Mouse (Mus musculus) common myeloid progenitor, adult 5-6 weeks (primary cell): Measurements from ENCODE around the gene Eif2b5. TPM values are rescaled to one million over a fixed set of nuclear protein-coding genes. Genes with fewer than 3 reads are reported as not detected.

ENCODE experiments used
- ATAC-seq: replicated peaks from 2 replicates; pipeline ENCODE4 v1.8.0; 2016; ENCODE audit warnings: low read depth, mild to moderate bottlenecking, moderate TSS enrichment, inconsistent platforms; ENCODE audit not compliant: poor library complexity, severe bottlenecking
- total RNA-seq: library from RNA; stranded (forward); fragments of 200-1000, 187-1606 nt; gene quantifications from 2 replicates; pipeline ENCODE4 v1.2.3, GENCODE M21; 2017

Eif2b5 gene
- total RNA-seq, 1 experiment from 2014 or later = 98.5 TPM

GRCm38 (mm10) chr16:20534617-20535295, 36.1 kb downstream of the Eif2b5 start:
- no peak for ATAC-seq

GRCm38 (mm10) chr16:20535296-20536080, 36.9 kb downstream of the Eif2b5 start, which contains the start of gene Ap2m1:
Gene Ap2m1, plus strand, starts transcription at chr16:20535478.
- peak; percentile 95 for ATAC-seq

- no peak for ATAC-seq
Measured at GRCm38 (mm10) chr16:20536081-20536665, 37.6 kb downstream of the Eif2b5 start.

- no peak for ATAC-seq
Measured at GRCm38 (mm10) chr16:20537071-20537471, 38.5 kb downstream of the Eif2b5 start.

GRCm38 (mm10) chr16:20537601-20538320, 39.1 kb downstream of the Eif2b5 start:
- no peak for ATAC-seq

GRCm38 (mm10) chr16:20539649-20540048, 41.0 kb downstream of the Eif2b5 start:
- 0 out of 2 replicates have a peak, but pooled peaks have one; percentile 8 for ATAC-seq

GRCm38 (mm10) chr16:20540438-20540837, 41.8 kb downstream of the Eif2b5 start:
- ATAC-seq = no peak

GRCm38 (mm10) chr16:20545696-20546095, 47.1 kb downstream of the Eif2b5 start:
- no peak for ATAC-seq

- ATAC-seq = no peak
Measured at GRCm38 (mm10) chr16:20547423-20547822, 48.8 kb downstream of the Eif2b5 start.

- peak; percentile 98 for ATAC-seq
Measured at GRCm38 (mm10) chr16:20548096-20548948, 49.7 kb downstream of the Eif2b5 start, which contains the start of gene Abcf3. Gene Abcf3, plus strand, starts transcription at chr16:20548577.

GRCm38 (mm10) chr16:20549161-20549560, 50.5 kb downstream of the Eif2b5 start:
- ATAC-seq = no peak

- no peak for ATAC-seq
Measured at GRCm38 (mm10) chr16:20551691-20552090, 53.1 kb downstream of the Eif2b5 start.

- ATAC-seq = no peak
Measured at GRCm38 (mm10) chr16:20552594-20552993, 54.0 kb downstream of the Eif2b5 start.

GRCm38 (mm10) chr16:20555000-20555399, 56.4 kb downstream of the Eif2b5 start:
- no peak for ATAC-seq

GRCm38 (mm10) chr16:20557381-20557780, 58.8 kb downstream of the Eif2b5 start:
- no peak for ATAC-seq
